Mouse (Mus musculus): Measurements from ENCODE around the gene Gm17087. TPM values are rescaled to one million over a fixed set of nuclear protein-coding genes. Genes with fewer than 3 reads are reported as not detected.

Gene Gm17087
- total and polyA plus RNA-seq, 3 experiments: 0.17 TPM; not detected in 2

DNA sequence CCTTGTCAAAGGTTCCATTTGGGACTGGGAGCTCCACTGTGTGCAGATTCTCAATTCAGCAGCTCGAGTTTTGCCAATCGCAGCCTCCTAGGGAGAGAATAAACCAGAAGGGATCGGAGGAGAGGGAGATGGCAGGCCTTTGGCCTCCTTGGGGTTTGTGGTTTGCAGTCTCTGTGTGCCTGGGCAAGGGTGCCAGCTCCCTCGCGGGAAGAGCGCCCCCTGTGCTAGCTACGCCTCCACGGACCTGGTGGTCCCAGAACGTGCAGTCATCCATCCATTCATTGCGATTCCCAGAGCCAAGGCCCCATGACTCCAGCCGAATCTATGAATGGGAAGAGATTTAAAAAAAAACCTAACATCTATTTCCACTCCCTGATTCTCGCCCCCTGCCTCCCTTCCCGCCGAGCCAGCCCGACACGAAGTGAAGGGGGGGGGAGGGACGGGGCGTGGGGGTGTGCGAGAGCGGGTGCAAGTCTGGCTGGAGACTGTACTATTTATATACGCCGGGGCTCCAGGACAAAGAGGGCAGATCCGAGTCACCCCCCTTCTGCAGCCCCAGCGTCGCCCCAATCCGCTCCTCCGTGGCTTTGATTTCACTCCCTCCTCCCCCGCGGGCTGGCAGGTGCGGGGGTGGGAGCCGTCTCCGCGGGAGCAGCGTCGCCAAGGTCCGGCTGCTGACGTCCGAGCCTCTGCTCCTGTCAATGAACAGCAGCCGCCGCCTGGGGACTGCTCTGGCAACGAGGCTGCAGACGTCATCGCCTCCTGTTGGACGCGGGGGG, 42.2 kb downstream of the Gm17087 start:
- no peaks in the 10 kb centered on the region for H3K4me1 ChIP-seq (ENCODE audit: control insufficient read depth in 1 of 2, insufficient read depth in 2 of 2, low read length in 2 of 2)
- no peak for TF ChIP-seq MEF2A (IDR thresholded peaks at IDR 0.05; ENCODE audit: extremely low read depth, insufficient replicate concordance, low read depth, low read length, poor library complexity, severe bottlenecking)
- TF ChIP-seq GABPA (IDR thresholded peaks at IDR 0.05; ENCODE audit: low read depth, low read length): no peak
- no peak for TF ChIP-seq POLR2A (IDR thresholded peaks at IDR 0.05; ENCODE audit: control insufficient read depth in 1 of 2, insufficient read depth in 1 of 2, low read depth in 1 of 2, low read length in 2 of 2, poor library complexity in 1 of 2)
- TF ChIP-seq CHD1 (IDR thresholded peaks at IDR 0.05; ENCODE audit: low read depth, low read length): no peak
- TF ChIP-seq ELF1 (IDR thresholded peaks at IDR 0.05; ENCODE audit: low read depth, low read length): no peak
- no peak for TF ChIP-seq ZKSCAN1 (IDR thresholded peaks at IDR 0.05; ENCODE audit: low read depth, low read length)
- TF ChIP-seq ZMIZ1 (IDR thresholded peaks at IDR 0.05; ENCODE audit: low read depth, low read length): no peak
- H3K9me3 ChIP-seq (replicated peaks; ENCODE audit: insufficient read depth, low read length): no peaks in the 10 kb centered on the region
- no peak overlapping the region for H3K4me3 ChIP-seq (ENCODE audit: control insufficient read depth in 1 of 2, insufficient read depth in 1 of 2, low read depth in 2 of 2, low read length in 2 of 2)
- no peaks in the 10 kb centered on the region for H3K36me3 ChIP-seq (ENCODE audit: control insufficient read depth in 1 of 2, insufficient read depth in 2 of 2, low read length in 2 of 2)
- H3K9ac ChIP-seq (ENCODE audit: control insufficient read depth, low read depth, low read length, poor library complexity, severe bottlenecking): no peak overlapping the region
- no peaks in the 10 kb centered on the region for H3K79me2 ChIP-seq (ENCODE audit: control insufficient read depth, insufficient read depth, low read length, poor library complexity)
- H3K27me3 ChIP-seq (ENCODE audit: control insufficient read depth in 1 of 2, insufficient read depth in 2 of 2, low read length in 2 of 2): peaks cover 0 to 4% of the 10 kb centered on the region in 2 experiments; a peak in 3 of 4 replicates
- no peak overlapping the region for H3K27ac ChIP-seq (ENCODE audit: control insufficient read depth, low read depth, low read length)
- DNase-seq (ENCODE audit: low read depth, low spot score): no peak

DNA sequence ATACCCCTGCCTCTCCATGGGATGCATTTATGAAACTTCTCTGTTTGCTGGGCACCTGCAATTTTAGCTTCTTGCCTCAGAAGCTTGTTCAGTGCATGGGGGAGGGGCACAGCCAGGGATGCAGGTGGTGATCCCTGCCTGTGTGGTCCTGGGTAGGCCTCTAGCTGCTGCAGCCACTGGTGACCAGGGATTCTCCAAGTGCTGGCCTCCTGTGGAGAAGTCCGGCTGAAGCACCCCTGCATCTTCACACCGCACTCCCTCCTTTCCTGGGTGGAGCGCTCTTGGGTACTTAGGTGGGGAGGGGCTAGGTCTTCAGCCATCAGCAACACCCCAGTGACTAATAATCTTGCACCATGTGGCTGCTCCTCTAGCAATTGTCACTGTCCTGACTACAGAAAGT, 42.8 kb downstream of the Gm17087 start:
- H3K27ac ChIP-seq (ENCODE audit: control insufficient read depth, low read depth, low read length): no peak overlapping the region
- H3K79me2 ChIP-seq (ENCODE audit: control insufficient read depth, insufficient read depth, low read length, poor library complexity): no peaks in the 10 kb centered on the region
- no peak overlapping the region for H3K4me3 ChIP-seq (ENCODE audit: control insufficient read depth in 1 of 2, insufficient read depth in 1 of 2, low read depth in 2 of 2, low read length in 2 of 2)
- H3K36me3 ChIP-seq (ENCODE audit: control insufficient read depth in 1 of 2, insufficient read depth in 2 of 2, low read length in 2 of 2): no peaks in the 10 kb centered on the region
- H3K4me1 ChIP-seq (ENCODE audit: control insufficient read depth in 1 of 2, insufficient read depth in 2 of 2, low read length in 2 of 2): no peaks in the 10 kb centered on the region
- DNase-seq (ENCODE audit: low read depth, low spot score): no peak
- no peaks in the 10 kb centered on the region for H3K9me3 ChIP-seq (replicated peaks; ENCODE audit: insufficient read depth, low read length)
- H3K27me3 ChIP-seq (ENCODE audit: control insufficient read depth in 1 of 2, insufficient read depth in 2 of 2, low read length in 2 of 2): peaks cover 0 to 4% of the 10 kb centered on the region in 2 experiments; a peak in 3 of 4 replicates
- TF ChIP-seq MAX (IDR thresholded peaks at IDR 0.05; ENCODE audit: low read length) (no peak), HCFC1 (IDR thresholded peaks at IDR 0.05; ENCODE audit: low read depth, low read length) (no peak)
- no peak overlapping the region for H3K9ac ChIP-seq (ENCODE audit: control insufficient read depth, low read depth, low read length, poor library complexity, severe bottlenecking)

DNA sequence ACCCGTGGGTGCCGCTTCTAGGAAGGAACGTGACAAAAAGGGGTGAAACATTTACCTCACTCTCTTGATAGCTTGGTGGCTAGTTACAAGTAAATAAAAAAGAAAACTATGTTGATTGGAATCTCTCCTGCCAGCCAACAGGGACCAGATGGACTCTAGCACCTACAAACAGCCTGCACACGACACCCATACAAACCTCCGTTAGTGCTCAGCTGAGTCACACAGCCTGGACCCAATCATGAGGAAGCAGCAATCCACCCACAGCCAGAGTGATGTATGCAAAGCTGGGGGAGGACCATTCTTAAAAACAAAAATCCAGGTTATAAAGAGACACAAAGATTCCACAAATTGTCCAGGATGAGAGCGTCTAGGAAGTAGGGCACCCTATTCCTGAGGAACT, 50.7 kb downstream of the Gm17087 start:
- TF ChIP-seq MYB (IDR thresholded peaks at IDR 0.05; ENCODE audit: low read depth, low read length) (no peak), RCOR1 (IDR thresholded peaks at IDR 0.05; ENCODE audit: low read depth, low read length) (no peak), TAL1 (IDR thresholded peaks at IDR 0.05; ENCODE audit: low read length) (no peak), GATA1 (IDR thresholded peaks at IDR 0.05; ENCODE audit: low read depth, low read length) (no peak), POLR2A (IDR thresholded peaks at IDR 0.05; ENCODE audit: control insufficient read depth in 1 of 2, insufficient read depth in 1 of 2, low read depth in 1 of 2, low read length in 2 of 2, poor library complexity in 1 of 2) (no peak), EP300 (IDR thresholded peaks at IDR 0.05; ENCODE audit: low read depth in 1 of 2, low read length in 2 of 2) (no peak), CTCF (IDR thresholded peaks at IDR 0.05 in 2 of 3, conservative IDR thresholded peaks at IDR 0.05 in 1 of 3; ENCODE audit: control insufficient read depth in 1 of 3, insufficient read depth in 1 of 3, low read depth in 2 of 3, low read length in 3 of 3, poor library complexity in 1 of 3, severe bottlenecking in 1 of 3) (no peak)
- H3K4me3 ChIP-seq (ENCODE audit: control insufficient read depth in 1 of 2, insufficient read depth in 1 of 2, low read depth in 2 of 2, low read length in 2 of 2): no peak overlapping the region
- no peak for DNase-seq (ENCODE audit: low read depth, low spot score)

More for the DNA sequence above, 50.7 kb downstream of the Gm17087 start:
- Histone ChIP-seq H3K27me3 (ENCODE audit: control insufficient read depth in 1 of 2, insufficient read depth in 2 of 2, low read length in 2 of 2) (peaks cover 4 to 9% of the 10 kb centered on the region in 2 experiments), H3K36me3 (ENCODE audit: control insufficient read depth in 1 of 2, insufficient read depth in 2 of 2, low read length in 2 of 2) (no peaks in the 10 kb centered on the region), H3K9ac (ENCODE audit: control insufficient read depth, low read depth, low read length, poor library complexity, severe bottlenecking) (no peak overlapping the region), H3K27ac (ENCODE audit: control insufficient read depth, low read depth, low read length) (no peak overlapping the region), H3K79me2 (ENCODE audit: control insufficient read depth, insufficient read depth, low read length, poor library complexity) (no peaks in the 10 kb centered on the region), H3K9me3 (replicated peaks; ENCODE audit: insufficient read depth, low read length) (no peaks in the 10 kb centered on the region), H3K4me1 (ENCODE audit: control insufficient read depth in 1 of 2, insufficient read depth in 2 of 2, low read length in 2 of 2) (peaks cover 3 to 5% of the 10 kb centered on the region in 2 experiments; a peak in 3 of 4 replicates)

Measured in MEL (cell line).